Mouse (Mus musculus) midbrain, postnatal 0 days (tissue): Measurements from ENCODE around the gene Cspg4. TPM values are rescaled to one million over a fixed set of nuclear protein-coding genes. Genes with fewer than 3 reads are reported as not detected.

Experiments used
- ATAC-seq: fragments of 200-750 bp; cut with Nextera tagmentation; 2 replicates; pipeline ENCODE4 v1.8.0; 2017; ENCODE audit warnings: moderate number of reproducible peaks, mild to moderate bottlenecking, moderate TSS enrichment, moderate library complexity; ENCODE audit not compliant: low FRiP score
- DNase-seq: peaks from one replicate; pipeline ENCODE4 v3.0.0-alpha.2; 2015; ENCODE audit warnings: low spot score
- H3K27ac ChIP-seq: fragments of 300-500 bp; sonication (generic); 2 replicates; pipeline ENCODE4 v1.5.1; 2014; ENCODE audit warnings: low read depth, mild to moderate bottlenecking, low read length, mixed read lengths
- H3K27me3 ChIP-seq: fragments of 300-500 bp; sonication (generic); 2 replicates; pipeline ENCODE4 v1.6.1; 2014; ENCODE audit warnings: low read length, control low read depth, mixed read lengths; ENCODE audit not compliant: insufficient read depth
- H3K36me3 ChIP-seq: fragments of 300-500 bp; sonication (generic); 2 replicates; pipeline ENCODE4 v1.6.1; 2014; ENCODE audit warnings: low read length, control low read depth, mixed read lengths; ENCODE audit not compliant: insufficient read depth
- H3K4me1 ChIP-seq: fragments of 300-500 bp; sonication (generic); 2 replicates; pipeline ENCODE4 v1.6.1; 2014; ENCODE audit warnings: mild to moderate bottlenecking, control low read depth, antibody characterized with exemption, low read length, mixed read lengths; ENCODE audit not compliant: insufficient read depth
- H3K4me2 ChIP-seq: fragments of 300-500 bp; sonication (generic); 2 replicates; pipeline ENCODE4 v1.6.1; 2014; ENCODE audit warnings: low read depth, mild to moderate bottlenecking, low read length, mixed read lengths; ENCODE audit not compliant: poor library complexity, severe bottlenecking
- H3K4me3 ChIP-seq: fragments of 300-500 bp; sonication (generic); 2 replicates; pipeline ENCODE4 v1.5.1; 2014; ENCODE audit warnings: low read depth, mild to moderate bottlenecking, low read length, moderate library complexity
- H3K9ac ChIP-seq: fragments of 300-500 bp; sonication (generic); replicated peaks from 2 replicates; pipeline ENCODE4 v1.6.1; 2014; ENCODE audit warnings: mild to moderate bottlenecking, low read length, moderate library complexity, mixed read lengths; ENCODE audit not compliant: poor library complexity, severe bottlenecking
- H3K9me3 ChIP-seq: fragments of 300-500 bp; sonication (generic); 2 replicates; pipeline ENCODE4 v1.6.1; 2016; ENCODE audit warnings: low read length, control low read depth
- CTCF ChIP-seq: IDR thresholded peaks from 2 replicates; pipeline ENCODE4 v1.5.1; 2016; ENCODE audit warnings: antibody characterized with exemption, mild to moderate bottlenecking
- WGBS: fragments of 180-500 bp; shearing (Covaris S2); extraction: QIAGEN DNeasy Blood & Tissue Kit; methylation state at CpG from one replicate; pipeline ENCODE4 v1.1.7; 2014; 5-methylcytosine and 5-hydroxymethylcytosine counted together
- polyA plus RNA-seq: library from polyadenylated mRNA; unstranded; fragments of >200 nt; fragmentation: Nextera tagmentation; extraction: Ambion mirVana; gene quantifications from 2 replicates; pipeline ENCODE4 v1.2.1, GENCODE M21; 2015
- total RNA-seq: library from RNA; depleted of rRNA; stranded (reverse); fragments of >200 nt; gene quantifications from 2 replicates; pipeline ENCODE4 v1.2.3, GENCODE M21; 2014

Cspg4 gene
- total and polyA plus RNA-seq, 2 experiments from 2014 or later = 7.5 to 37.3 TPM

DNA sequence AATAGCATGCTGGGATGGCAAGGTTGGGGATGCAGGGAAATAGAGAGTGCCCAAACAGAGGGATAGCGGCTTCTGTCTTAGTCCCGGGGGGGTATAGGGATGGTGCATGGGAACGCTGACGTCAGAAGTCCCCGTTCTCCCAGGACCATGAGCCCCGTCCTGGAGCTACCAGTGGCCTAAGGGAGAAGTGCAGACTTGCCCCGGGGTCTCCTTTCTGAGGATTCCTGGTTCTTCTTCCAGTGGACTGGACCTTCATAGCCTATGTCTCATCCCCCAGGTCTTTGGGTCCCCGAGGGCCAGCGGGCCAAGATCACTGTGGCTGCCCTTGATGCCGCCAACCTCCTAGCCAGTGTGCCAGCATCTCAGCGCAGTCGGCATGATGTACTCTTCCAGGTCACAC lies 31.9 kb downstream of the Cspg4 start:
- no peak for TF ChIP-seq CTCF
- Histone ChIP-seq H3K9me3 (no peaks in the 10 kb centered on the region), H3K9ac (no peak overlapping the region), H3K27ac (no peak overlapping the region), H3K36me3 (no peaks in the 10 kb centered on the region), H3K4me2 (no peak overlapping the region), H3K27me3 (0 out of 2 replicates have a peak, but pooled peaks cover 2% of the 10 kb centered on the region), H3K4me1 (no peaks in the 10 kb centered on the region), H3K4me3 (no peak overlapping the region)
- DNase-seq (no peak), ATAC-seq (no peak)
- WGBS = 91% methylated on average over 12 of the region's 12 CpGs

DNA sequence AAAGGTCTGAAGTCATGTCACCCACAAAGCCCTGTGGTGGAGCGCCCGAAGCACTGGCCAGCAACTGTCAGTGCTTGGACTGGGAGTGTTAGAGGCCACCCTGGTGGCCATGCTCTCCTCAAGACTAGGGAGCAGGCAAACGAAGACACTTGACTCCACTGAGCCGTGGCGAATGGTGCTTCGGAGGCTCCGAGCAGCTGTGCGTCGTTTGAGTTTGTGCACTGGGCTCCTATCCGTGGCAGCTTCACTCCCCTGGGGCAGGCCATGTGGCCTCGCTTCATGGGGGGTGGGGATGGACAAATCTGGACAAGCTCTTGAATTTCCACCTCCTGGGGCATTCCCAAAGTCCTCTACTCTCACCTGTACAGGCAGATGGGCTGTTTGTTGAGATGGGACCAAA lies 34.6 kb downstream of the Cspg4 start:
- no peaks in the 10 kb centered on the region for H3K36me3 ChIP-seq
- no peak overlapping the region for H3K4me2 ChIP-seq
- H3K9me3 ChIP-seq = no peaks in the 10 kb centered on the region
- no peak for TF ChIP-seq CTCF
- H3K9ac ChIP-seq = no peak overlapping the region
- WGBS = 70% methylated on average over 11 of the region's 11 CpGs
- H3K27ac ChIP-seq = no peak overlapping the region
- DNase-seq (no peak), ATAC-seq (no peak)
- H3K4me3 ChIP-seq = no peak overlapping the region
- H3K4me1 ChIP-seq = no peaks in the 10 kb centered on the region
- H3K27me3 ChIP-seq = no peaks in the 10 kb centered on the region

DNA sequence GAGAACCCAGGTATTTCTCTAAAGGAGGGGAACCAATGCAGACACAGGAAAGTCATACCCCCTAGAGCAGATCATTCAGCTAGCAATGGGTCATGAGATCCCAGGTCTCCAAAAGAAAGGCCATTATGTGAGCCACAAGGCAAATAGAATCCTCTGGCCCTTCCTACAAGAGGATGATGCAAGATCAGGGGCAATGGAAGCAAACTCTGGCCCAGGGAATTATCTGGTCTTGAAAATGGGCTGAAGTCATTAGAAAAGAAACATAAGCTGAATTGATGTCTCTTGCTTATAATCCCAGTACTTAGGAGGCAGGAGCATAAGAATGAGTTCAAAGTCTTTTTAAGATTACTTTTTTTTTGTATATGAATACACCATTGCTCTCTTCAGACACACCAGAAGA lies 35.2 kb downstream of the Cspg4 start:
- no peaks in the 10 kb centered on the region for H3K36me3 ChIP-seq
- TF ChIP-seq CTCF = no peak
- DNase-seq (no peak), ATAC-seq (no peak)
- H3K9me3 ChIP-seq = no peaks in the 10 kb centered on the region
- H3K27me3 ChIP-seq = no peaks in the 10 kb centered on the region
- H3K9ac ChIP-seq = no peak overlapping the region
- no peaks in the 10 kb centered on the region for H3K4me1 ChIP-seq
- no peak overlapping the region for H3K4me3 ChIP-seq
- H3K27ac ChIP-seq = no peak overlapping the region
- no peak overlapping the region for H3K4me2 ChIP-seq

DNA sequence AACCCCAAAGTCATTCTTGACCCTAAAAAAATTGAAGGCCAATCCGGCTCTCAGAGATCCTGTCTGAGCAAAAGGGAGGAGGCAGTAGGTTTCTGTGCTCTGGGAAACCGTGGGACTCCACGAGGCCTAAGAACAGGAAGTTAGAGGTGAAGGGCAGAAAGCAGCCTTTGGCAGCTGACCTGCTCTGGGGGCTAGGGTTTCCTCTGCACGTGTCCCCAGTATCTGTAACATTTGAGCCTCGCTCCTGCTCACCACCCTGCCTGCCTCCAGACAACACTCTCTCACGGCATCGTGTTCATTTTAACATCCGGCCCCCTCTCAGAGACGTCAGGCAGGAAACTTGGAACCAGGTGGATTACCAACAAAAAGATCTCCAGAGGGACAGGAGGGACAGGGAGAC lies 35.7 kb downstream of the Cspg4 start:
- no peaks in the 10 kb centered on the region for H3K9me3 ChIP-seq
- H3K4me3 ChIP-seq = no peak overlapping the region
- no peaks in the 10 kb centered on the region for H3K36me3 ChIP-seq
- H3K4me2 ChIP-seq = no peak overlapping the region
- no peaks in the 10 kb centered on the region for H3K4me1 ChIP-seq
- TF ChIP-seq CTCF = no peak
- ATAC-seq (no peak), DNase-seq (no peak)
- no peak overlapping the region for H3K27ac ChIP-seq
- WGBS = 69% methylated on average over 9 of the region's 9 CpGs
- no peaks in the 10 kb centered on the region for H3K27me3 ChIP-seq
- H3K9ac ChIP-seq = no peak overlapping the region

DNA sequence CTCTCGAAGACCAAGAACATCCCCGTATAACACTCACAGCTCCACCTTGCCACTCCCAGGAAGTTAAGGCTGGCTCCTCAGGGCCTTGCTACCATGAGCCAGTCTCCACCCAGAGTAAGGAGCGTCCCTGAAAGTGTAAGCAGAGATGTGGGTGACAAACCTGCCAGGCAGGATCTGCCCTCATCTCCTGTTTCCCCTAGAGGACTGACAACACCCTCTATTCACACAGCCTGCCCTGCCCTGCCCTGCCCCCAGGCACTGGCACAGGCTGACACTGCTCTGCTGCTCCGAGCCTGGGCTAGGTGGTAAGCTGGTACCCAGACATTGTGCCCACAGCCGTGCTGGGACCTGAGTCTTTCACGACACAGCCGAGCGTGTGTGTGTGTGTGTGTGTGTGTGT lies 36.4 kb downstream of the Cspg4 start:
- WGBS = 73% methylated on average over 8 of the region's 8 CpGs

DNA sequence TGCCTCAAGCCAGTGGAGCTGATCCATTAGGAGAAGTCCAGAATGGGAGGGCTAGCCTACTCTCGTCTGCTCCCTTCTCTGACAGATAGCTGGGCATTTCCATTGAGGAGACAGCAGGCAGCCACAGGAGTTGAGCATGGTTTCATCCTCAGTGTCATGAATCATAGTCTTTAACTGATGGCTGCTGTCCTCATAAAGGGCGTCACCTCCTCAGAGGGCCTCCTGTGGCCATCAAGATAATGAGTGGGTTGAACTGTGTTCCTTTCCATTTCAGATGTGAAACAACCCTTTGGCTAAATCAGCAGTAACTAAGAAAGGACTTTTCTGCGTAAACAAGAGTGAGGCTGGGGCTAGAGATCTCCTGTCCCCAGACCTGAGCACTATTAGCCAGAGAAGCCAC lies 38.8 kb downstream of the Cspg4 start:
- Histone ChIP-seq H3K36me3 (no peaks in the 10 kb centered on the region), H3K27me3 (no peaks in the 10 kb centered on the region), H3K9ac (no peak overlapping the region), H3K4me3 (no peak overlapping the region), H3K4me1 (no peaks in the 10 kb centered on the region), H3K27ac (no peak overlapping the region), H3K4me2 (no peak overlapping the region), H3K9me3 (no peaks in the 10 kb centered on the region)
- WGBS = 87% methylated on average over 3 of the region's 3 CpGs
- TF ChIP-seq CTCF = no peak
- DNase-seq (no peak), ATAC-seq (no peak)

More for the DNA sequence above, 36.4 kb downstream of the Cspg4 start:
- no peak overlapping the region for H3K9ac ChIP-seq
- no peaks in the 10 kb centered on the region for H3K9me3 ChIP-seq
- H3K27ac ChIP-seq = no peak overlapping the region
- TF ChIP-seq CTCF = no peak
- no peaks in the 10 kb centered on the region for H3K36me3 ChIP-seq
- no peak overlapping the region for H3K4me3 ChIP-seq
- ATAC-seq = no peak
- DNase-seq = no peak
- H3K4me2 ChIP-seq = no peak overlapping the region
- no peaks in the 10 kb centered on the region for H3K27me3 ChIP-seq
- H3K4me1 ChIP-seq = no peaks in the 10 kb centered on the region
